Mouse (Mus musculus): ENCODE results near the gene Disp1.

Gene Disp1

GRCm38 (mm10) chr1:183164190-183164580 is 57.1 kb downstream of the Disp1 start:
- DNase-seq (ENCODE audit: low read depth, low spot score): no peak

DNA sequence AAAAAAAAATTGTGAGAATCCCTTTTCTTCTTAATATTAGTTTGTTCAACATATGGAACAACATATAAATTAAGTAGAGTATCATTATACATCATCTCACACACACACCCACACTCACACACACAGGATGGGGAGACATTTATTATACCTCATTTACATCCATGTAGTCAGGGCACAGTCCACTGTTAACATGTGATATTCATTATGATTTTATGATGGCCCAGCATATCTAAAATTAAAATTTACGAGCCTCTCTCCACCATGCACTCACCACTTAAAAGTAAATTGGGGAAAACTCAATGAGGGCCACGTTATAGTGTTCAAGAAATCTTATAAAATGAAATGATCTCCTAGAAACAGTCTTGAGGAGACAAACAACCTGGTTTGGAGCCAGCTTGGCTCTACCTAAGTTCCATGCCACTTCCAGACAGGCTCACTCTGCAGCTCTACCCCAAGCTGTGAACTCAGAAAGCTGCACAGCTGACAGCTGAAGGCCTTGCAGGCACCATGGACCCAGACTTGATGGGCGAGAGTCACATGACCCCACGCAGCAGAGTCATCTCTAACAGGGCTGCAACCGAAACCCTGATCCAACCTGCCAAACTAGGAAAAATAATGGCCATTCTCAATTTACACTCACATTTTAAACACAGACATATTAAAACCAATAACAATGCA is 57.7 kb downstream of the Disp1 start:
- no peak for DNase-seq (ENCODE audit: low read depth, low spot score)

- no peak for DNase-seq (ENCODE audit: low read depth, low spot score)
Observed at GRCm38 (mm10) chr1:183161057-183161456, 60.3 kb downstream of the Disp1 start.

- no peak for DNase-seq (ENCODE audit: low read depth, low spot score)
Observed at GRCm38 (mm10) chr1:183160188-183160587, 61.1 kb downstream of the Disp1 start.

DNA sequence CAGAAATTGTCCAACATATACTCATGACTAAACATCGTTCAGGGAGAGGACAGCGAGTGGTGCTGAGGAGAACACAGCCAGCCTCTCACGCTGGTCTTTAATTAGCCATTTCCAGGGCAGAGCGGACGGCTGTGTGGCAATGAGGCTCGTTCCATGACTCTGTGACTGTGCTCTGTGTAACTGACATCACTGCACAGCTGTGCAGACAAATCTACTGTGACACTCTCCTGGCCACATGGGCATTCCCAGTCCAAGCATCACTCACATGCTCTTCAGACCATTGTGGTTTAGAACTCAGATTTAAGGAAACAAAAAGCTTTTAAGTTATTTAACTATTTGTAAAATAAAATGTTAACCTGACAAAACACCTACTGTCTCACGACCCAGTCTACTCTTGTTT is 62.1 kb downstream of the Disp1 start:
- no peak for DNase-seq (ENCODE audit: low read depth, low spot score)

DNA sequence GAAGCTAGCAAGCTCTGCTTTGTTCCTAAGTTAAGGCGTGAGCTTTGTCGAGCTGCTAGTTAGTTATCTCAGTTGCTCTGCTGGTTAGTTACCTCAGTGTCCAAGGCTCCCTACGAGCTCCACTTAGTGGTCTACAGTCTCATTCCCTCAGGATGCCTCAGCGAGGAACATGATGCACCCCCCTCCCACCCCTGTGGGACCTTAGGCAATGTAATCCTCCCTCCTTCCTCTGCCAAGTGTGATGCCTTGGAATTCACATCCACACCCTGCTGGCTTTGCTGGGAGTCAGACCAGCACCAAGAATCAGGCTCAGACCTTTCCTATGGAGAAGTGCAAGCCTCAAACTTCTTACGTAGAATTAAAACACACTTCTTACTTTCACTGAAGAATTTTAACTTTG is 65.7 kb downstream of the Disp1 start:
- no peak for DNase-seq (ENCODE audit: low read depth, low spot score)

- DNase-seq (ENCODE audit: low read depth, low spot score): no peak
Observed at GRCm38 (mm10) chr1:183154296-183155204, 66.8 kb downstream of the Disp1 start.

DNA sequence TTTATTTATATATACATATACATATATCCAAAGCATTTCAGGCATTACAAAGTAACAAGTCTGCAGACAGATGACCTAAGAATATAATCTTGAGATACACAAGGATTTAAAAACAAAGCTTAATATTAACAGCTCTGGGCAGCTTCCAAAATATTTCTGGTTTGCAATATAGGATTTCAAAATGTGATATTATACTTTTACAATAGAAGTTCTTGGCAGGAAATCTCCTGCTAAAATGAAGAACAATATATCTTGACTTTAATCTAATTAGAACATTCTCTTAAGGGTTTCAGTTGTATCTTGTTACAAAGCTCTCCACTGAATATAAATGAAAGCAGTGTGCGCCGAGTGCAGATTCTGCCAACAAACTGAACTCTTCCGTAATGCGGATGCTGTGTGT is 68.0 kb downstream of the Disp1 start:
- no peak for DNase-seq (ENCODE audit: low read depth, low spot score)

DNA sequence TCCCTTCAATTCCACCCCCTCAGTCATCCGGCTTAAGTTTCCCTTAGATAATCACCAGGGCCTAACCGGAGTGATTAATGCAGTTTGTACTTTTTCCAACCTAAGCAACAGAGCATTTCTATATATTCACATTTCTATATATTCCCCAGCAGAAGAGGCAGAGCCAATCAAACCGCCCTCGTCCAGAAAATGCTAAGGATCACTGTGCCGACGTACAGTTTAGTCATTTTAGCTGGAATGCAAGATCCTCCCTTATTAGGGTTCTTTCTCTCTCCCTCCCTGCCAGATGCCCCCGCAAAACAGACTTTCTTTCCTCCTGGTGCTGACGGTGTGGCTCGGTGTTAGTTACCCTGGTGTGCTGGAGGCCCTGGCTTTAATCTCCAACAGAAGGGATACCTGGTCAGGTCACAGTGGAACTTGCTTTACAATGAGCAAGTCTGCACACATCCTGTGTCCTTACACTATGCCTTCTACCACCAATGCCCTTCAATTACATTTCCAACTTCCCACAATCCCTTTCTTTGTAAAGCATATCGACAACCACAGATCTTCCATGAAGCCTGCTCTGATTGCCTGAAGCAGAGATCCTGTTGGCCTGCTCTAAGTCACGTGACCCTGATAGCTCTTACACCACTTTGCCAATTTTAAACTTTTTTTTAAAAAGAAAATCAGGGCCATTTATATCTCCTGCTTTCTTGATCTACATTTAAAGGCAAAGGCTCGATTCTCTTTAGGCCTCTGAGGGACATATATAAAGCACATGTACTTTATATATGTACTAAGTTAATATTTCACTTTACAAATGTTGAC is 69.6 kb downstream of the Disp1 start:
- no peak for DNase-seq (ENCODE audit: low read depth, low spot score)

DNA sequence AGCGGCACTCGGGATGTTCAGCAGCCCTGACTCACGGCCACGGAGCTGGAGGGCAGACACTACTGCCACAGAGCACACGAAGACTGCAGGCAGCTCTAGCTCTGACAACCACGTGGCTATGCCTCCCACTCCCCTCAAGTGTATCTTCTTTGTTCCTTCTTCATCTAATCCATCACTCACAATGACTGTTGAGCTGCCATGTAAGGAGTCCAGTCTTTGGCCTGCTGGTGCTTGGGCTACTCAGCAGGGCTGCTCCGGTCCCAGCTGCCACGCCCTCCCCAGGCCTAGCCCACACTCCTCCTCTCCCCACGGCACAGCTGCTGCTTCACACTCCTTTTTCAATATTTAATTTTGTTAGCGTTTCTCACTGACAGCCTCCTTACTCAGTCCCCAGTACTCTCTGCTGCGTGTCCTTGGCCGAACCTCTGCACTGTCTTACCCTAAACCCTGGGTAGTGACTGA is 70.9 kb downstream of the Disp1 start:
- DNase-seq (ENCODE audit: low read depth, low spot score): no peak

DNA sequence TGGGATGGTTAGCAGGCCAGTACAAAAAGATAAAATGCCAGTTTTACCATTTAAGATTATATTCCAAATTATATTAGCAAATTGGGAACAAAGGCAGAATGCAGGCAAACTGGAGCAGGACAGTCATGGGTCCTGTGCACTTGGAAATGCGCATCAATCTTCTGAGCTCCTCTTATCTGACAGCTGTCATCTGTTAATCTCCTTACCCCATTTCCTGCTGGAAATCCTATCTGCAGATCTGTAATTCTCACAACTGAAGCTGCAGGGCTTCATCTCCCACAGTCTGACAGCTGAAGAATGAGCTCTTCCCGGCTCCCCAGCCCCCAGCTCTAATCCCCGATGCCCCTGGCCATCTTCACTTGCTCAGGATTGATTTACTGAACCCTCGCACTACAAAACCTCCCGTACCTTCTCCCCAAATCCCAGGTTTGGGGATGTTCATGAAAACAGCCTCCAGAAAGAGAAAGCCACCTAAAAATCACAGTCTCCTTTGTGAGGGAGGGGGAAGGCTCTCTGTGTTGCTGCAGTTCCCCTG is 71.7 kb downstream of the Disp1 start:
- no peak for DNase-seq (ENCODE audit: low read depth, low spot score)

DNA sequence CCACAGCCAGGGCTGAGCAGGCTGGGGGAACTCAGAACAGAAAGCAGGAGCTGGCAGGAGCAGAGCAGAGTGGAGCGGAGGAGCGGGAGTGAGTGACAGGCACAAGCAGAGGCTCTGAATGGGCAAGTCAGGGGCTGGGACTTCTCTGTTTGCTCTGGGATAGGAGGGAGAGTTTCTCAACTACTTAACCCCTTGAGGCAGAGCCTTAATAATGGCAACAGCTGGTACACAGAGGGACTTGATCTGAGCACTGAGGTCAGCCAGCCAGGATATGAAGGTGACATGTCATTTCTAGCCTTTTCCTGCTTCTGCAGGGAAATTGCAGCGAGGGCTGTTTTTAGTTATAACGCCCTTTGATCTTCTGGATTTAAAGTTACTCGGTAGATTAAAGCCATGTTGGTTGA is 73.9 kb downstream of the Disp1 start:
- DNase-seq (ENCODE audit: low read depth, low spot score): no peak

DNA sequence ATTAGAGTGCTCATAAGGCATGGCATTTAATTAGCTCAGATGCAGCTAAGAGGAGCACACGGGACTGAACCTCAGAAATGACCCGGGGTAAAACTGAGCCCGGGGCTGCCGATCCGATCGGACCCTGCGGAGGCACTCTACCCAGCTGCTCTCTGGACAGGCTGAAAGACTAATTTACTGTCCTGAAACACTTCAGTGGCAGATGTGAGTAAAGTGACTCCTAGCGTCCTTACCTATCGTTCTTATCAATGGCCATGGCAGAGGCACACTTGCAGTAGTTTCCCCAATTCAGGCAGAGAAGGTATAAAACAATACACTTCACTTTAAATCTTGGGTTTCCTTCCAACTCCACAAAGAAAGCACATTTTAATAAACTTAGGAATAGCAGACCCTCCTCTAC is 74.5 kb downstream of the Disp1 start:
- DNase-seq (ENCODE audit: low read depth, low spot score): no peak

DNA sequence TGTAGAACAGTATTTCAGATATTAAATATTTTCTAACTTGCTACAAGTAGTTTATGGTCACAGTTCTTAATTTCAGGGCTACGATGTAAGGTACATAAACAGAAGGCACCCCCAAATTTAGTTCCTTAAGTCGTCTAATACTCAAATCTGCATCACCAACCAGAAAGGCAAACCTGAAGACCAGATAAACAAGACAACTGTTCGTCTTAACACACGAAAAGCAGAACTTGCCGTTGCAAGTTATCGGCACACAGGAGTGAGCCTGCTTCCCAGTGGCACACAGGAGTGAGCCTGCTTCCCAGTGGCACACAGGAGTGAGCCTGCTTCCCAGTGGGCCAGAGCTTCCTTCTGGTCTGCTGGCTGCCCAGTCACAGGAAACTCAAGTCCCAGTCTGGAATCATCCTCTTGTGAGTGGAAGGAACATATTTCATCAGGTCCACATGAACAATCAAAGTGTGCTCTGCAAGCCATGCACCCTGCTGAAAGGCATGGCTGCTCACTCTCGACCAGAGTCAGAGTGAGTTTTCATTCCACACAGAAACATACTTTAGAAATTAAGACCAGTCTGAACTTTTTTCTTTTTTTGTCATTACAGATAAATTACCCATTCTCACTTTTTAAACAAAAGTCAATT is 75.1 kb downstream of the Disp1 start:
- DNase-seq (ENCODE audit: low read depth, low spot score): no peak

DNA sequence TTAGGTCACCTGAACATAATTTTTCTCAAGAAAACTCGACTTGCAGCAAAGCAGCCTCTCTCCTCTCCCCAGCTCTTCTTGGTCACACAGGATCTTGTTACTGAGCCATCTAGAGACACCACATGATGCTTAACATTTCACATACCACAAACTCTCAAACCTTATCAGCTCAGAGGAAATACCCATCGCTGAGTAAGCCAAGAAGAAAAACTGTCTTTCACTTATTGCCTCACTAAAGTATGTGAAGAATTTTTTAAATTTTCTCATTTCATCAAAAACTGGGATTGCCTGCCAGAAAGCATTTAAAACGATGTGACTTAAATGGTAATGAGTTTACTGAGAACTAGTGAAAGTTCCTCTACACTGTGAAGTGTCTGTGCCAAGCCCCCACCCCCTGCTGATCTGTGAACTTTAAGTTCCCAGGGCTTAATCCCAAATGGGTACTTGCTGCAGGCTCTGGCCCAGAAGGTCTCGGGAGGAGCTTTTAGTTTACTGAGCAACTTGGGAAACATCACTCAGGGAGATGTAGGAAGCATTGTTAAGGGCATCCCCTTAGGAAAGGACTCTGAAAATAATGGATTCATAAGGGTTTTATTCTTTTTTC is 76.6 kb downstream of the Disp1 start:
- DNase-seq (ENCODE audit: low read depth, low spot score): no peak

DNA sequence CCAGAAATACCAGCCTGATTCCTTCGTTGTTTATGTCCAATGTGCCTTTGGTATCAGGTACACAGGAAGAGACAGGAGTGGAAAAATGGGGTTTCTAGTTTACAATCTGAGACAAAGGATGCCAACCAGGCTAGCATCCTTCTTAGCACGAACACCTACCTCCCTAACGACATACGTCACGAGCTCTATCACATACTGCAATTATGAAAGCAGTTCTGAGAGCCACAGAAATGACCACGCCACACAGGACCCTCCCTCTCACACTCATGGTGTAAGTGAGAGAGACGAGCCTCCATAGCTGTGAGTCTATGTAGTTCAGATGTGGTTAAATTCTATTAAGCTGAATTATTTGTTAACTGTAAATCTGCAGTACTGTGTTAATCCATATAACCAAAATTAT is 78.1 kb downstream of the Disp1 start:
- no peak for DNase-seq (ENCODE audit: low read depth, low spot score)

DNA sequence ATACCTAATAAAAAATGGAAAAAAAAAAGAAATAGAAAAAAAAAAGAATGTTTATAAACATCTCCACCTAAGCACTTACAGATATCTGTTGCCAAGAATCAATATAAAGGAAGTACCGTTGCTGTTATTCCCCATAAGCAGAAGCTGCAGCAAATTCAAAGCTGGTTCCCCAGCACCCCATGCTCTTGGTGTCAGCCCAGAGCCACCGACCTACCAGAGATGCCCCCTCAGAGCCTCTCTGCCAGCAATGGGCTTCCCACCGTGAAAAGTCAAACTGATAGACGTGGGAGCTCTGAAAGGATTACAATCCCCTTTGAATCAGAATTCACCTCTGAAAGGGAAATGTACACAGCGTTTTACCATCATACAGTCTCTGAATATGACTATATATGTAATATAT is 78.8 kb downstream of the Disp1 start:
- DNase-seq (ENCODE audit: low read depth, low spot score): no peak

GRCm38 (mm10) chr1:183141329-183141728 is 80.0 kb downstream of the Disp1 start:
- no peak for DNase-seq (ENCODE audit: low read depth, low spot score)

- DNase-seq (ENCODE audit: low read depth, low spot score): no peak
Observed at GRCm38 (mm10) chr1:183140511-183141268, 80.6 kb downstream of the Disp1 start.

DNA sequence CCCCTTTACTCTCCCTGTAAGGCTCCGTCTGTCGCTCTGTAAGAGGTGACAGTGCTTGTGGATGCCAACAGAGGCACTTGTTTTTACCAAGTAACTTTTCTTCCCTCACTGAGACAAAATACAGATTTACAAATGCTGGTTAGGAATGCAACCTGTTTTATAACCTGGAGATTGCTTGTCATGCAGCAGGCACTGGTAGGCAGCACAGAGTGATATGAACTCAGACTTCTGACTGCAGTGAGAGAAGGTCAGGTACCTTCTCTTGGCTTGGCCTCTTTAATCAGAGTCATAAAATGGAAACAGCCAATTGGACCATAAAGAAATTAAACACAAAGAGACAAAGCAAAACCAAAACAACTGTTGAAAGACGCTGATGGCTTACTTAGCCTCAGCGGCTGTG is 83.2 kb downstream of the Disp1 start:
- DNase-seq (ENCODE audit: low read depth, low spot score): no peak

Data from A20 (cell line).